Mouse (Mus musculus): ENCODE measurements at regions not wholly inside any gene's neighbourhood (a gene's known extent, or its start where the extent isn't known, plus 50 kb on each side); places are given as distances from the start of the nearest gene placed in this dataset.

- H3K27me3 ChIP-seq (ENCODE audit: control insufficient read depth, insufficient read depth, low read length): no peaks in the 10 kb centered on the region
- no peak for ATAC-seq (ENCODE audit: insufficient read depth, low FRiP score)
- no peak overlapping the region for H3K27ac ChIP-seq (ENCODE audit: low read length)
- no peaks in the 10 kb centered on the region for H3K4me1 ChIP-seq (ENCODE audit: control insufficient read depth, insufficient read depth, low read length)
- H3K9ac ChIP-seq (ENCODE audit: low read length): no peak overlapping the region
- H3K4me3 ChIP-seq (replicated peaks; ENCODE audit: low read length): no peak overlapping the region
- H3K9me3 ChIP-seq (replicated peaks; ENCODE audit: control insufficient read depth, low read length): no peaks in the 10 kb centered on the region
- 76% methylated on average over 2 of the region's 2 CpGs for WGBS
- H3K4me2 ChIP-seq (ENCODE audit: low read depth, low read length): no peak overlapping the region
- no peaks in the 10 kb centered on the region for H3K36me3 ChIP-seq (ENCODE audit: control insufficient read depth, insufficient read depth, low read length)
These were observed 54.0 kb upstream of the Thsd7b start for GRCm38 (mm10) chr1:129219098-129219497.

GRCm38 (mm10) chr1:129208806-129209205 is 64.3 kb upstream of the Thsd7b start:
- H3K27me3 ChIP-seq (ENCODE audit: control insufficient read depth, insufficient read depth, low read length): no peaks in the 10 kb centered on the region
- H3K4me3 ChIP-seq (replicated peaks; ENCODE audit: low read length): no peak overlapping the region
- no peak for ATAC-seq (ENCODE audit: insufficient read depth, low FRiP score)
- no peaks in the 10 kb centered on the region for H3K4me1 ChIP-seq (ENCODE audit: control insufficient read depth, insufficient read depth, low read length)
- H3K36me3 ChIP-seq (ENCODE audit: control insufficient read depth, insufficient read depth, low read length): no peaks in the 10 kb centered on the region
- WGBS: 85% methylated on average over 1 of the region's 1 CpGs
- H3K9me3 ChIP-seq (replicated peaks; ENCODE audit: control insufficient read depth, low read length): no peaks in the 10 kb centered on the region
- H3K27ac ChIP-seq (ENCODE audit: low read length): no peak overlapping the region
- H3K9ac ChIP-seq (ENCODE audit: low read length): no peak overlapping the region
- no peak overlapping the region for H3K4me2 ChIP-seq (ENCODE audit: low read depth, low read length)

- Histone ChIP-seq H3K4me2 (ENCODE audit: low read depth, low read length) (no peak overlapping the region), H3K27me3 (ENCODE audit: control insufficient read depth, insufficient read depth, low read length) (no peaks in the 10 kb centered on the region), H3K27ac (ENCODE audit: low read length) (no peak overlapping the region), H3K4me1 (ENCODE audit: control insufficient read depth, insufficient read depth, low read length) (no peaks in the 10 kb centered on the region), H3K9ac (ENCODE audit: low read length) (no peak overlapping the region), H3K4me3 (replicated peaks; ENCODE audit: low read length) (no peak overlapping the region), H3K9me3 (replicated peaks; ENCODE audit: control insufficient read depth, low read length) (no peaks in the 10 kb centered on the region), H3K36me3 (ENCODE audit: control insufficient read depth, insufficient read depth, low read length) (no peaks in the 10 kb centered on the region)
- no peak for ATAC-seq (ENCODE audit: insufficient read depth, low FRiP score)
- 52% methylated on average over 2 of the region's 2 CpGs for WGBS
These were observed 64.7 kb upstream of the Thsd7b start for GRCm38 (mm10) chr1:129208406-129208805.

- no peak overlapping the region for H3K4me2 ChIP-seq (ENCODE audit: low read depth, low read length)
- no peaks in the 10 kb centered on the region for H3K36me3 ChIP-seq (ENCODE audit: control insufficient read depth, insufficient read depth, low read length)
- H3K27ac ChIP-seq (ENCODE audit: low read length): no peak overlapping the region
- no peaks in the 10 kb centered on the region for H3K4me1 ChIP-seq (ENCODE audit: control insufficient read depth, insufficient read depth, low read length)
- H3K27me3 ChIP-seq (ENCODE audit: control insufficient read depth, insufficient read depth, low read length): no peaks in the 10 kb centered on the region
- no peak for ATAC-seq (ENCODE audit: insufficient read depth, low FRiP score)
- no peak overlapping the region for H3K4me3 ChIP-seq (replicated peaks; ENCODE audit: low read length)
- no peaks in the 10 kb centered on the region for H3K9me3 ChIP-seq (replicated peaks; ENCODE audit: control insufficient read depth, low read length)
- WGBS: 82% methylated on average over 5 of the region's 5 CpGs
- H3K9ac ChIP-seq (ENCODE audit: low read length): no peak overlapping the region
These were observed 65.4 kb upstream of the Thsd7b start for GRCm38 (mm10) chr1:129207674-129208073.

GRCm38 (mm10) chr1:129180174-129180759 is 92.8 kb upstream of the Thsd7b start:
- no peak overlapping the region for H3K27ac ChIP-seq (ENCODE audit: low read length)
- H3K9ac ChIP-seq (ENCODE audit: low read length): no peak overlapping the region
- WGBS: 71% methylated on average over 3 of the region's 3 CpGs
- no peak overlapping the region for H3K4me2 ChIP-seq (ENCODE audit: low read depth, low read length)
- no peaks in the 10 kb centered on the region for H3K9me3 ChIP-seq (replicated peaks; ENCODE audit: control insufficient read depth, low read length)
- H3K27me3 ChIP-seq (ENCODE audit: control insufficient read depth, insufficient read depth, low read length): no peaks in the 10 kb centered on the region
- no peak for ATAC-seq (ENCODE audit: insufficient read depth, low FRiP score)
- no peak overlapping the region for H3K4me3 ChIP-seq (replicated peaks; ENCODE audit: low read length)
- no peaks in the 10 kb centered on the region for H3K4me1 ChIP-seq (ENCODE audit: control insufficient read depth, insufficient read depth, low read length)
- no peaks in the 10 kb centered on the region for H3K36me3 ChIP-seq (ENCODE audit: control insufficient read depth, insufficient read depth, low read length)

- H3K4me1 ChIP-seq (ENCODE audit: control insufficient read depth, insufficient read depth, low read length): no peaks in the 10 kb centered on the region
- H3K36me3 ChIP-seq (ENCODE audit: control insufficient read depth, insufficient read depth, low read length): no peaks in the 10 kb centered on the region
- no peaks in the 10 kb centered on the region for H3K27me3 ChIP-seq (ENCODE audit: control insufficient read depth, insufficient read depth, low read length)
- H3K4me2 ChIP-seq (ENCODE audit: low read depth, low read length): no peak overlapping the region
- H3K27ac ChIP-seq (ENCODE audit: low read length): no peak overlapping the region
- WGBS: 74% methylated on average over 8 of the region's 8 CpGs
- no peak overlapping the region for H3K9ac ChIP-seq (ENCODE audit: low read length)
- ATAC-seq (ENCODE audit: insufficient read depth, low FRiP score): no peak
- no peak overlapping the region for H3K4me3 ChIP-seq (replicated peaks; ENCODE audit: low read length)
- no peaks in the 10 kb centered on the region for H3K9me3 ChIP-seq (replicated peaks; ENCODE audit: control insufficient read depth, low read length)
These were observed 103.2 kb upstream of the Thsd7b start for GRCm38 (mm10) chr1:129169936-129170335.

GRCm38 (mm10) chr1:129150643-129151042 is 122.5 kb upstream of the Thsd7b start:
- Histone ChIP-seq H3K36me3 (ENCODE audit: control insufficient read depth, insufficient read depth, low read length) (no peaks in the 10 kb centered on the region), H3K9me3 (replicated peaks; ENCODE audit: control insufficient read depth, low read length) (no peaks in the 10 kb centered on the region), H3K27me3 (ENCODE audit: control insufficient read depth, insufficient read depth, low read length) (no peaks in the 10 kb centered on the region), H3K4me2 (ENCODE audit: low read depth, low read length) (no peak overlapping the region), H3K4me3 (replicated peaks; ENCODE audit: low read length) (no peak overlapping the region), H3K9ac (ENCODE audit: low read length) (no peak overlapping the region), H3K27ac (ENCODE audit: low read length) (no peak overlapping the region), H3K4me1 (ENCODE audit: control insufficient read depth, insufficient read depth, low read length) (no peaks in the 10 kb centered on the region)
- 69% methylated on average over 1 of the region's 1 CpGs for WGBS
- ATAC-seq (ENCODE audit: insufficient read depth, low FRiP score): no peak

GRCm38 (mm10) chr1:129148733-129149388 is 124.2 kb upstream of the Thsd7b start:
- ATAC-seq (ENCODE audit: insufficient read depth, low FRiP score): no peak
- H3K9ac ChIP-seq (ENCODE audit: low read length): no peak overlapping the region
- H3K36me3 ChIP-seq (ENCODE audit: control insufficient read depth, insufficient read depth, low read length): no peaks in the 10 kb centered on the region
- H3K27me3 ChIP-seq (ENCODE audit: control insufficient read depth, insufficient read depth, low read length): no peaks in the 10 kb centered on the region
- no peaks in the 10 kb centered on the region for H3K4me1 ChIP-seq (ENCODE audit: control insufficient read depth, insufficient read depth, low read length)
- 53% methylated on average over 7 of the region's 7 CpGs for WGBS
- no peaks in the 10 kb centered on the region for H3K9me3 ChIP-seq (replicated peaks; ENCODE audit: control insufficient read depth, low read length)
- H3K4me2 ChIP-seq (ENCODE audit: low read depth, low read length): no peak overlapping the region
- H3K4me3 ChIP-seq (replicated peaks; ENCODE audit: low read length): no peak overlapping the region
- no peak overlapping the region for H3K27ac ChIP-seq (ENCODE audit: low read length)

- Histone ChIP-seq H3K9ac (ENCODE audit: low read length) (no peak overlapping the region), H3K9me3 (replicated peaks; ENCODE audit: control insufficient read depth, low read length) (no peaks in the 10 kb centered on the region), H3K36me3 (ENCODE audit: control insufficient read depth, insufficient read depth, low read length) (no peaks in the 10 kb centered on the region), H3K4me3 (replicated peaks; ENCODE audit: low read length) (no peak overlapping the region), H3K27me3 (ENCODE audit: control insufficient read depth, insufficient read depth, low read length) (no peaks in the 10 kb centered on the region), H3K27ac (ENCODE audit: low read length) (no peak overlapping the region), H3K4me1 (ENCODE audit: control insufficient read depth, insufficient read depth, low read length) (no peaks in the 10 kb centered on the region), H3K4me2 (ENCODE audit: low read depth, low read length) (no peak overlapping the region)
- 63% methylated on average over 4 of the region's 4 CpGs for WGBS
- no peak for ATAC-seq (ENCODE audit: insufficient read depth, low FRiP score)
These were observed 126.6 kb upstream of the Thsd7b start for GRCm38 (mm10) chr1:129146395-129147094.

All from stomach, embryonic 16.5 days (tissue).